17 mouse cellular contexts compared by ENCODE assay signal in genomic region chr2:147840936-147841335, GRCm38 (mm10).
"Had no signal": no experiment of that assay in that cellular context is flagged by ENCODE, and none has a peak within 500 bp of the region (broad histone marks: within the 10 kb centered on the region; RNA-seq: fewer than 3 reads in every experiment).

No protein-coding gene starts in this region.

- H3K4me2 ChIP-seq: liver, embryonic 13.5 days; liver, embryonic 15.5 days; lung, embryonic 15.5 days; midbrain, embryonic 11.5 days; midbrain, embryonic 13.5 days; midbrain, embryonic 15.5 days; neural tube, embryonic 12.5 days had no signal

- H3K4me3 ChIP-seq: liver, embryonic 13.5 days; liver, embryonic 15.5 days; lung, embryonic 15.5 days; megakaryocyte, embryonic 14.5 days; midbrain, embryonic 13.5 days; midbrain, embryonic 15.5 days; neural tube, embryonic 12.5 days had no signal

- H3K9me3 ChIP-seq: liver, embryonic 13.5 days; liver, embryonic 15.5 days; lung, embryonic 15.5 days; megakaryocyte, embryonic 14.5 days; midbrain, embryonic 13.5 days; midbrain, embryonic 15.5 days; neural tube, embryonic 12.5 days had no signal

- H3K4me1 ChIP-seq: liver, embryonic 13.5 days; liver, embryonic 15.5 days; megakaryocyte, embryonic 14.5 days; midbrain, embryonic 13.5 days; midbrain, embryonic 15.5 days; neural tube, embryonic 12.5 days had no signal

- H3K9ac ChIP-seq: liver, embryonic 13.5 days; liver, embryonic 15.5 days; liver, postnatal 0 days; lung, embryonic 15.5 days; midbrain, embryonic 13.5 days; midbrain, embryonic 15.5 days; neural tube, embryonic 12.5 days had no signal

- ATAC-seq: liver, postnatal 0 days; lung, postnatal 0 days; midbrain, embryonic 13.5 days; midbrain, embryonic 15.5 days had no signal

- DNase-seq: liver, embryonic 13.5 days; liver, postnatal 0 days; lung, postnatal 14 days; lung, postnatal 36 days; right cerebral cortex, postnatal 14 days; thymus, adult 2 months; thymus, postnatal 25 days; thymus, postnatal 4 days had no signal

- H3K36me3 ChIP-seq: liver, embryonic 13.5 days; liver, embryonic 15.5 days; lung, embryonic 15.5 days; midbrain, embryonic 13.5 days; midbrain, embryonic 15.5 days; neural tube, embryonic 12.5 days had no signal

- H3K27ac ChIP-seq: liver, embryonic 13.5 days; liver, embryonic 15.5 days; macrophage; midbrain, embryonic 13.5 days; midbrain, embryonic 15.5 days; neural tube, embryonic 12.5 days had no signal

- H3K27me3 ChIP-seq: liver, embryonic 13.5 days; liver, embryonic 15.5 days; lung, embryonic 15.5 days; megakaryocyte, embryonic 14.5 days; midbrain, embryonic 13.5 days; neural tube, embryonic 12.5 days had no signal
